Mouse (Mus musculus) forebrain, embryonic 15.5 days (tissue): ENCODE measurements around the gene Kmt2c. TPM values are rescaled to one million over a fixed set of nuclear protein-coding genes. Genes with fewer than 3 reads are reported as not detected.
A peak's percentile ranks its signal among the peaks of the same experiment; 100 is the strongest.

Source experiments
- ATAC-seq: fragments of 200-750 bp; cut with Nextera tagmentation; replicated peaks from 2 replicates; pipeline ENCODE4 v1.8.0; 2017; ENCODE audit warnings: mild to moderate bottlenecking, moderate TSS enrichment, moderate library complexity
- H3K27ac ChIP-seq: fragments of 300-500 bp; sonication (generic); replicated peaks from 2 replicates; pipeline ENCODE4 v1.5.1; 2015; ENCODE audit warnings: mild to moderate bottlenecking, inconsistent platforms
- H3K27me3 ChIP-seq: fragments of 300-500 bp; sonication (generic); 2 replicates; pipeline ENCODE4 v1.6.1; 2015; ENCODE audit warnings: inconsistent platforms
- H3K36me3 ChIP-seq: fragments of 300-500 bp; sonication (generic); 2 replicates; pipeline ENCODE4 v1.6.1; 2015; ENCODE audit warnings: mild to moderate bottlenecking, inconsistent platforms
- H3K4me1 ChIP-seq: fragments of 300-500 bp; sonication (generic); 2 replicates; pipeline ENCODE4 v1.6.1; 2015; ENCODE audit warnings: inconsistent platforms
- H3K4me2 ChIP-seq: fragments of 300-500 bp; sonication (generic); replicated peaks from 2 replicates; pipeline ENCODE4 v1.6.1; 2015; ENCODE audit warnings: mild to moderate bottlenecking, inconsistent platforms
- H3K4me3 ChIP-seq: fragments of 300-500 bp; sonication (generic); 2 replicates; pipeline ENCODE4 v1.5.1; 2015; ENCODE audit warnings: mild to moderate bottlenecking, inconsistent platforms
- H3K9ac ChIP-seq: fragments of 300-500 bp; sonication (generic); replicated peaks from 2 replicates; pipeline ENCODE4 v1.6.1; 2015; ENCODE audit warnings: mild to moderate bottlenecking, inconsistent platforms
- H3K9me3 ChIP-seq: fragments of 300-500 bp; sonication (generic); 2 replicates; pipeline ENCODE4 v1.6.1; 2016; ENCODE audit warnings: inconsistent platforms
- WGBS: fragments of 180-500 bp; shearing (Covaris S2); methylation state at CpG from one replicate; pipeline ENCODE4 v1.1.7; 2015; ENCODE audit warnings: mixed read lengths; 5-methylcytosine and 5-hydroxymethylcytosine counted together
- polyA plus RNA-seq: library from polyadenylated mRNA; unstranded; fragments of >200 nt; fragmentation: Nextera tagmentation; extraction: Ambion mirVana; gene quantifications from 2 replicates; pipeline ENCODE4 v1.2.1, GENCODE M21; 2015

The Kmt2c gene
- polyA plus RNA-seq, 1 experiment from 2014 or later, result 26.5 TPM

- Histone ChIP-seq H3K9me3 (no peaks in the 10 kb centered on the region), H3K4me1 (peaks cover 10% of the 10 kb centered on the region), H3K36me3 (no peaks in the 10 kb centered on the region), H3K9ac (peak overlapping the region; percentile 73; the same call in 1 of the 2 replicates), H3K4me3 (peak overlapping the region; percentile 62), H3K27me3 (no peaks in the 10 kb centered on the region), H3K4me2 (peak overlapping the region; percentile 56), H3K27ac (peak overlapping the region; percentile 96)
- no peak for ATAC-seq
- WGBS, result 13% methylated on average over 2 of the region's 2 CpGs
Observed at GRCm38 (mm10) chr5:25530629-25531028, 32.0 kb upstream of the Kmt2c start.

DNA sequence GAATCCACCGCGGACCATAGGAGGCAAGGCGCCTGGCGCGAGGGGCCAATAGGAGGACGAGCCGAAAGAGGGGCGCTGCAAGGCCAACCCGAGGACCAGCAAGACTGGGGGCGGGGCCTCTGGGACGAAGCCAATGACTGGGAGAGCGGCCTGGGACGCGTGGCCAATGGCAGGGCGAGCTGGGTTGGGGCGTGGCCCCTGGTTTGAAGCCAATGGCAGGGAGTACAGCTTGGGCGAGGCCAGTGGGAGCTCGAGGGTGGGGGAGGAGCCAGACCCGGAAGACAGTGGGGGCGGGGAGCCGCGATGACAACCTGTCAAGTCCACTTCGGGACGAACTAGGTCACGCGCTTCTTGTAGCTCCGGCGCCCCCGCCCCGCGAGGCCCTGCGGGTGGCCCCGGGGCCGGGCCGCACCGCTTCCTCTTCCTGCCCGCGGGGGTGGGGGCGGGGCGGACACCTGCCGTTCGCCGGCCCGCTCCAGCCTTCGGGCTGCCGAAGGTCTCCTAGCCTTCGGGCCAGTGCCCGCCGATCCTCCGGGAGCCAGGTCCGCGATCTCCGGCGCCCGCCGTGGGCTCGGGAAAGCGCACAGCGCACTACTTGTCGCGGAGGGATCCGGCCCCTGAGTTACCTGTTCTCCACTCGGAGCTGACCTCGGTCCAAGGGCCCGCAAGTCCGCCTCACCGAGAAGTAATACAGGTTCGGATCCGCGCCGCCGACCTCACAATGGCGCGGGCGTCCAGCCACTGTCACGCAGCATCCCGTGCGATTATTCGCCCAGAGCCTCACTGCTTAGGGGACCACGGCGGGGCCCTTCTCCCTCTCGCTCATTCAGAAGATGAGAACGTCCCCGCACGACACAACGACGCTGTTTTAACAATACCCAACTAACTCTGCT is 31.2 kb upstream of the Kmt2c start:
- H3K27me3 ChIP-seq, result no peaks in the 10 kb centered on the region
- H3K36me3 ChIP-seq, result no peaks in the 10 kb centered on the region
- WGBS, result under 1% methylated on average over 82 of the region's 87 CpGs
- peak overlapping the region; percentile 56 for H3K4me2 ChIP-seq
- H3K9me3 ChIP-seq, result no peaks in the 10 kb centered on the region
- ATAC-seq, result peak; percentile 99
- peak overlapping the region; percentile 62 for H3K4me3 ChIP-seq
- H3K4me1 ChIP-seq, result peaks cover 10% of the 10 kb centered on the region
- peak overlapping the region; percentile 96 for H3K27ac ChIP-seq
- peak overlapping the region; percentile 73 for H3K9ac ChIP-seq

DNA sequence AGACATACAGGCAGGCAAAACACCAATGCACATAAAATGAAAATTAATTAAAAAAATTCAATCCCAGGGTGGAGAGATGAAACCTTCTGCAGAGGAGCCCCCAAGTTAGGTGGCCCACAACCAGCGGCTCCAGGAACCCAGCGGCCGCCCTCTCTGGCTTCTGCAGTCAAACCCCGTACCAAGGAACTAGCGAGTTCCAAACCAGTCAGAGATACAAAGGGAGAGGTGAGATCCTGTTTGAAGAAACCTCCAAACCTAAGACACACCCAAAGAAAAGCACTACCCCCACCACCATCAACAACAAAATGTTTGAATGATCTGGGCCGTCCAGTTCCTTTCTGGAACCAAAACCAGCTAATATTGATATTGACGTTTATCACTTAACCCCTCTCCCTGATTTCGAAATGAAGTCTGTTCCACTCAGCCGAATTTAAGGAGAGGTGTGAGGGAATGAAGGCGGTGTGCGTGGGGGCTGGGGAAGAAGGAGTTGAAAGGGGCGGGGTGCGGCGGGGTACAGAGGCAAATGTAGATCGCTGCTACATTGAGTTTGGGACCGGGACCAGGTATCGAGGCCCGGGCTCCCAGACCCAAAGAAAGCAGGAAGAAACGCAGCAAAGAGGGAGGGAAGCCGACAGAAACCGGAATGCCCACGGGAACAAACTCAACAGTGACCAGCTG is 30.4 kb upstream of the Kmt2c start:
- Histone ChIP-seq H3K36me3 (no peaks in the 10 kb centered on the region), H3K4me1 (peaks cover 10% of the 10 kb centered on the region), H3K4me2 (peak overlapping the region; percentile 56), H3K27ac (peak overlapping the region; percentile 96), H3K4me3 (peak overlapping the region; percentile 62), H3K9ac (peak overlapping the region; percentile 57), H3K27me3 (no peaks in the 10 kb centered on the region), H3K9me3 (no peaks in the 10 kb centered on the region)
- peak; percentile 75; the same call in 1 of the 2 replicates for ATAC-seq
- 10% methylated on average over 22 of the region's 22 CpGs for WGBS

DNA sequence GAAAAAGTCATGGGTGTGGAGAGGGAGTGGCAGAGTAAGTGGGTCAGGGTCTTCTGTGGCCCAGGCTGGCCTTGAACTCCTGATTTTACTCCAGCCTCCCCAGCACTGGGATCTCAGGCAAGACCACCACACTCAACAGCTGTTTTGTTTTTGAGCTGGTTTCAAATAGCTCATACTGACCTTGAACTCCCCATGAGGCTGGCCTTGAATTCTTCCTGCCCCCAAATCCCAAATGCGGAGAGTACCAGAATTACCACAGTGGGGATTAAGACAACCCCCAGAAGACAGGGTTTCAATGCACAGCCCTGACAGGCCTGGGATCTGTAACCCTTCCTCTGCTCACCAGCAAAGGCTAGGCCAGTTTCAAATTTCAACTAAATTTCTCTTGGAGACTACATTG is 29.4 kb upstream of the Kmt2c start:
- Histone ChIP-seq H3K4me3 (no peak overlapping the region), H3K27me3 (no peaks in the 10 kb centered on the region), H3K36me3 (no peaks in the 10 kb centered on the region), H3K4me1 (peaks cover 10% of the 10 kb centered on the region), H3K9ac (no peak overlapping the region), H3K27ac (no peak overlapping the region), H3K9me3 (no peaks in the 10 kb centered on the region), H3K4me2 (no peak overlapping the region)
- ATAC-seq, result no peak
- WGBS, result 77% methylated on average over 1 of the region's 1 CpGs

DNA sequence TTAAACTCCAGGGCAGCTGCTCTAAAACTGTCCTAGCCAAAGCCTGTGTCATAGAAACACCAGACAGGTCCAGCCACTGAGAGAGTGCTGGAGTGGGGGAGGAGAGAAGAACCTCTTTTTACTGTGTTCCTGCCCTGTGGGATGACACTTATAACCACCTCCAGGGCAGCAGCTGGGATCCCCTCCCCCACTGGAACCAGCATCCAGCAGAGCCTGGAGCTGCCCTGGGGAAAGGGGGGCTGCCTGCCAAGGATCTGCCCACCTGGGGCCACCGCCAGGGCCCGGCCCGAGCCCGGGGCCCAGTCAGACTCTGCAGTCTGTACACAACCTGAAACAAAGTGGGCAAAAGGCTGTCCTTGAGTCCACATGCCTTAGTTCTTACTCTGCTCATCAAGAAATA is 28.3 kb upstream of the Kmt2c start:
- no peak overlapping the region for H3K27ac ChIP-seq
- H3K4me1 ChIP-seq, result peaks cover 7% of the 10 kb centered on the region
- no peak overlapping the region for H3K4me2 ChIP-seq
- no peaks in the 10 kb centered on the region for H3K36me3 ChIP-seq
- H3K9me3 ChIP-seq, result no peaks in the 10 kb centered on the region
- ATAC-seq, result no peak
- no peak overlapping the region for H3K9ac ChIP-seq
- no peaks in the 10 kb centered on the region for H3K27me3 ChIP-seq
- WGBS, result 47% methylated on average over 4 of the region's 4 CpGs
- H3K4me3 ChIP-seq, result no peak overlapping the region

GRCm38 (mm10) chr5:25526116-25526515 is 27.5 kb upstream of the Kmt2c start:
- no peaks in the 10 kb centered on the region for H3K9me3 ChIP-seq
- WGBS, result 60% methylated on average over 5 of the region's 5 CpGs
- H3K27ac ChIP-seq, result no peak overlapping the region
- H3K9ac ChIP-seq, result no peak overlapping the region
- H3K27me3 ChIP-seq, result no peaks in the 10 kb centered on the region
- H3K4me2 ChIP-seq, result no peak overlapping the region
- no peaks in the 10 kb centered on the region for H3K36me3 ChIP-seq
- peaks cover 7% of the 10 kb centered on the region for H3K4me1 ChIP-seq
- ATAC-seq, result no peak
- no peak overlapping the region for H3K4me3 ChIP-seq

DNA sequence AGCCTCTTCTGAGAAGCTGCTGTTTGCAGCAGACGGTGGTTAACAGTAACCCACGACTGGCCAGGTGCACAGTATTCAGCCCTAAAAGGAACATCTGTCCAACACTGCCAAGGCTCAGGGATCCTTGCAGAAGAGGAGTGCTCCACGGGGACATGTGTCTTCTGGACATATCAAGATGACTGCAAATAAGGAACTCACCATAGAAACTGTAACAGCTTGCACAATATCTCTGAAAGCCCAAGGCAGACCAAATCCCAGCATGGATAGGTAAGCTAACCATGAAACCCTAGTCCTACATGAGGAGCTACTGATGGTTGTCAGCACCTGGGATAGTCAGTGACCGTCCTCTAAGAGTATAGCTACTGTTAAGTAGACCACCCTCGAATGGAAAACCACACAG is 22.9 kb upstream of the Kmt2c start:
- no peaks in the 10 kb centered on the region for H3K9me3 ChIP-seq
- H3K4me1 ChIP-seq, result no peaks in the 10 kb centered on the region
- WGBS, result 79% methylated on average over 5 of the region's 5 CpGs
- H3K36me3 ChIP-seq, result no peaks in the 10 kb centered on the region
- H3K4me3 ChIP-seq, result no peak overlapping the region
- H3K4me2 ChIP-seq, result no peak overlapping the region
- ATAC-seq, result no peak
- H3K27me3 ChIP-seq, result no peaks in the 10 kb centered on the region
- no peak overlapping the region for H3K9ac ChIP-seq
- no peak overlapping the region for H3K27ac ChIP-seq

- H3K9me3 ChIP-seq, result no peaks in the 10 kb centered on the region
- ATAC-seq, result no peak
- no peak overlapping the region for H3K9ac ChIP-seq
- no peaks in the 10 kb centered on the region for H3K4me1 ChIP-seq
- H3K36me3 ChIP-seq, result no peaks in the 10 kb centered on the region
- no peak overlapping the region for H3K4me3 ChIP-seq
- H3K27me3 ChIP-seq, result no peaks in the 10 kb centered on the region
- 75% methylated on average over 3 of the region's 3 CpGs for WGBS
- no peak overlapping the region for H3K4me2 ChIP-seq
- no peak overlapping the region for H3K27ac ChIP-seq
Observed at GRCm38 (mm10) chr5:25519820-25520219, 21.2 kb upstream of the Kmt2c start.

DNA sequence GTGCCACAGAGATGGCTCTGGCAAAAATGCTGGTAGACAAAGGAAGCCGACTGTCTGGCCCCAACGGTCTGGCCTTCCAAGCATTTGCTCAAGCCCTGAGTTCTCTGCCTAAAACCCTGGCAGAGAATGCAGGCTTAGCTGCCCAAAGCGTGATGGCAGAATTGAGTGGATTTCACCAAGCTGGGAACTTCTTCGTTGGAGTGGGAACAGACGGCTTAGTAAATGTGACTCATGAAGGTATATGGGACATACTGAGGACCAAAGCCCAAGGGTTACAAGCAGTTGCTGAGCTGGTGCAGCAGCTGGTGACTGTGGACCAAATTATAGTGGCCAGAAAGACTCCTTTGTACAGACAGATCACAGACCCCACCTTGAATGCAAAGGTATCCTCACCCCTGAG is 19.0 kb upstream of the Kmt2c start:
- H3K9me3 ChIP-seq, result no peaks in the 10 kb centered on the region
- ATAC-seq, result no peak
- 82% methylated on average over 5 of the region's 5 CpGs for WGBS
- H3K36me3 ChIP-seq, result no peaks in the 10 kb centered on the region
- H3K4me1 ChIP-seq, result no peaks in the 10 kb centered on the region
- no peak overlapping the region for H3K9ac ChIP-seq
- no peak overlapping the region for H3K27ac ChIP-seq
- H3K27me3 ChIP-seq, result no peaks in the 10 kb centered on the region
- H3K4me2 ChIP-seq, result no peak overlapping the region
- H3K4me3 ChIP-seq, result no peak overlapping the region

DNA sequence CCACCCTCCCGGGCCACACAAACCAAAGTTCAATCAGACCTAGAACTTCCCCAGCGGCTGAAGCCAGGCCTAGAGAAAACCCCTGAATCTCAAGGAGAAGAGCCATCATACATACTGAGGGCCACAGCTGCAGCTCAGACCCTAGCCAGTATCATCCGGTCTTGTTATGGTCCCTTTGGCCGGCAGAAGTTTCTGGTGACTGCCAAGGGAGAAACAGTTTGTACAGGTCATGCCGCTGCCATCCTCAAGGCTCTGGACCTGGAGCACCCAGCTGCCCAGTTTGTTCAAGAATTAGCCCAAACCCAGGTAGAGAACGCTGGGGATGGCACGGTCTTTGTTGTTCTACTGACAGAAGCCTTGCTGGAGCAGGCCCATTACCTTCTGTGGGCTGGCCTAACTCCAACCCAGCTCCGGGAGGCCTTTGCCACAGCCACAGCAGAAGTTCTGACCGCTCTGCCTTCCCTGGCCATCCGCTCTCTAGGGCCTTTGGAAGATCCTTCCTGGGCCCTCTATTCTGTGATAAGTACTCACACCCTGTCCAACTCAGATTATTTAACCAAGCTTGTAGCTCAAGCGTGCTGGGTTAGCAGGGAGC is 17.8 kb upstream of the Kmt2c start:
- ATAC-seq, result no peak
- no peak overlapping the region for H3K4me3 ChIP-seq
- no peaks in the 10 kb centered on the region for H3K27me3 ChIP-seq
- H3K27ac ChIP-seq, result no peak overlapping the region
- H3K4me1 ChIP-seq, result no peaks in the 10 kb centered on the region
- no peaks in the 10 kb centered on the region for H3K36me3 ChIP-seq
- no peaks in the 10 kb centered on the region for H3K9me3 ChIP-seq
- 92% methylated on average over 11 of the region's 11 CpGs for WGBS
- H3K4me2 ChIP-seq, result no peak overlapping the region
- no peak overlapping the region for H3K9ac ChIP-seq

DNA sequence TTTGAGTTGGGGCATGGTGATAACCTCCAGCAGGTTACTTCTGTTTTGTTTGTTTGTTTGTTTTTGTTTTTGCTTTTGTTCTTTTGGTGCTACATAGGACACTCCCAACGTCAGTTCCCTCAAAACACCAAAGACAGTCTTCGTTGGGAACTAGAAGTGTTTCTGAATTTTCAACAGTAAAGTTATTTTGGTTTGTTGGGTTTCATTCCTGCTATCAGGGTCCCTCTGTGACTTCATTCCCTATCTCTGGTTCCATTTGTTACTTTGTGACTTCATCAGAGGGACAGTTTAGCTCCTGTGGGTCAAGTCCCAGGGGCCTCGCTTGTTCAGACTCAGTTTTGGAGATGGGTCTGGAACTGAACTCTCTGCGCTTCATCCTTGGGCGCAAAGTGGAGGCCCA is 17.2 kb upstream of the Kmt2c start, which contains the start of gene Cct8l1:
Gene Cct8l1 (plus strand): TSS at position 301 of the 400 bp plus-strand sequence.
- Histone ChIP-seq H3K27ac (no peak within 1 kb of the TSS), H3K36me3 (no peaks in the 10 kb centered on the region), H3K4me3 (no peak within 1 kb of the TSS), H3K27me3 (no peaks in the 10 kb centered on the region), H3K4me2 (no peak within 1 kb of the TSS), H3K9me3 (no peaks in the 10 kb centered on the region), H3K4me1 (no peaks in the 10 kb centered on the region), H3K9ac (no peak within 1 kb of the TSS)
- WGBS, result 90% methylated on average over 5 of the region's 5 CpGs
- ATAC-seq, result no peak

GRCm38 (mm10) chr5:25506041-25506440 is 7.5 kb upstream of the Kmt2c start:
- no peaks in the 10 kb centered on the region for H3K9me3 ChIP-seq
- 92% methylated on average over 5 of the region's 5 CpGs for WGBS
- no peak overlapping the region for H3K27ac ChIP-seq
- no peaks in the 10 kb centered on the region for H3K27me3 ChIP-seq
- no peak for ATAC-seq
- no peaks in the 10 kb centered on the region for H3K4me1 ChIP-seq
- no peak overlapping the region for H3K4me2 ChIP-seq
- no peak overlapping the region for H3K9ac ChIP-seq
- H3K4me3 ChIP-seq, result no peak overlapping the region
- no peaks in the 10 kb centered on the region for H3K36me3 ChIP-seq
